Mouse (Mus musculus) kidney, adult 2 months (tissue): ENCODE results near the gene Tapbpl.

ENCODE experiments used
- CTCF ChIP-seq: fragments of 200-500 bp; conservative IDR thresholded peaks from 2 replicates; pipeline ENCODE4 v1.5.1; 2011; ENCODE audit warnings: low read depth, mild to moderate bottlenecking, control low read depth, low read length, moderate library complexity, mixed read lengths; ENCODE audit not compliant: insufficient read depth, insufficient read length
- POLR2A ChIP-seq: fragments of 200-500 bp; IDR thresholded peaks from one replicate; pipeline ENCODE4 v1.6.1; 2011; ENCODE audit warnings: low read depth, low read length, control low read depth

DNA sequence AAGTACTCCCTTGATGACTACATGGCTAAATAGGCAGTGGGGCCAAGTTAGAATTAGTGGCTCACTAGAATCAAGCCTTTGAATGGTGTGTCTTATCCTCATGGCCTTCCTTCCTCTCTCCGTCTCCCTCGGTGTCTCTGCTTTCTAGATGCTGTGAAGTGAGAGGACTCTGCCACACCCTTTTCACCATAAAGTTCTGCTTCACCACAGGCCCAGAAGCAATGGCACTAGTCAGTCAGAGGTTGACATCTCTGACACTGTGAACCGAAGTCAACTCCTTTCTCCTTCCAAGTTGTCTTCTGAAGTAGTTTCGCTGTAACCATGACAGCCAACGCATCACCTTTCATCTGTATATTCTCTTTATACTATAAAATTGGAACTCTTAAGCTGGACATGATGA lies 7.9 kb upstream of the Tapbpl start:
- TF ChIP-seq CTCF (no peak), POLR2A (no peak)
